Mouse (Mus musculus): ENCODE measurements around the gene Mpg. TPM values are rescaled to one million over a fixed set of nuclear protein-coding genes. Genes with fewer than 3 reads are reported as not detected.
A peak's percentile ranks its signal among the peaks of the same experiment; 100 is the strongest.
"Not testable (repeated sequence)": the region's sequence is repeated elsewhere in the genome, so short reads cannot be mapped to it uniquely, and the experiment has no call there.

Gene Mpg
- polyA plus RNA-seq, 1 experiment from 2014 or later = 36.2 TPM

DNA sequence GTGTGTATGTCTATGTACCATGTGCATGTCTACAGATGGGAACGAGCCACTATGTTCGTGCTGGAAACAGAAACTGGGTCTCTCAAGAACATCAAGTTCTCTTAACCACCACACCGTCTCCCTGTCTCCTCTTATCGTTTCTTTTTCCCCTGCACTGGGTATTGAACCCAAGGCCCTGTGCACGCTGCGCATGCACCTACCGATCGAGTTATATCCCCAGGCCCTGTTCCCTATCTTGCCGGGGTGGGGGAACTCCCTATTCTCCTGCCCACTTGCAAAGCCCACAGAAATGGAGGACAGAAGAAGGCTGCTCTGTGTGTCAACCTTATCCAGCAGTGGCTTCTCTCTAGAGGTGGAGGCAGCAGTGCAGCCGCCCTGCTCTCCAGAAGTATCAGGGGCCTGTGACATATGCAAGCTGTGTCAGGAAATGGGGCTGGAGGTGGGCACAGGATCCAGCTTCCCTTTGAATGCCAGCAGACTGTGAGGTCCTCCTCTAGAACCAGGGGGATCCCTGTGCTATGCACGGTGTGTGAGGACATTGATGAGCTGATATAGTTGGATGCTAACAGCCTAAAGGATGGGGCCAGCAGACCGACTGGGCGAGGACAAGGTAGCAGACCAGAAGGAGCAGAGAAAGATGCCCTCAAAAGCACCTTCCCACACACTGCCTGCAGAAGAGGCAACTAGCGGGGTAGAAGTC lies 27.9 kb upstream of the Mpg start:
- ATAC-seq (replicated peaks; ENCODE audit: low FRiP score, low TSS enrichment, low read depth) (no peak), DNase-seq (ENCODE audit: low spot score) (no peak)
- Histone ChIP-seq H3K4me3 (ENCODE audit: low read depth, low read length) (no peak overlapping the region), H3K27ac (ENCODE audit: low read depth) (no peak overlapping the region), H3K9ac (ENCODE audit: low read length) (no peak overlapping the region), H3K4me2 (ENCODE audit: low read length) (no peak overlapping the region), H3K36me3 (ENCODE audit: control insufficient read depth, insufficient read depth, low read length) (no peaks in the 10 kb centered on the region), H3K9me3 (ENCODE audit: control insufficient read depth, low read length) (no peaks in the 10 kb centered on the region), H3K27me3 (replicated peaks; ENCODE audit: control insufficient read depth, insufficient read depth, low read length) (no peaks in the 10 kb centered on the region), H3K4me1 (replicated peaks; ENCODE audit: control insufficient read depth, insufficient read depth, low read length) (no peaks in the 10 kb centered on the region)
- WGBS = 68% methylated on average over 14 of the region's 14 CpGs

DNA sequence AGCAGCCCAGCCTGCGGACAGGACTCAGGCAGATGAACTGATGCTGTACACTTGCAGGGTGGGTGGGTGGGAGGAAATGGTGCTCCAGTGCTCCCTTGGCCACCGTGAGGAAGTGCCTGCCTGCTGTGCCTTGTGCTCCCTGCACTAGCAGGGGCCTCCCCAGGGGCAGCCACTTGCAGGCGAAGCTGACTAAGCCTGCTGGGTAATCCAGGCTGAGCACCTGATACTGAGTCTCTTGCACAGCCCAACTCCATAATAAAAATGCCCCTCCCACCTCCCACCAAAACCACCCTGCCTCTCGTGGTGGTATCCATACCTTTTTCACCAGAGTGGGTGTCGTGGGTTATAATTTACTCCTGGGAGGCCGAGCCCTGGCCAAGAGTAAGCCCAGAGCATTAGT lies 27.1 kb upstream of the Mpg start:
- Histone ChIP-seq H3K9me3 (ENCODE audit: control insufficient read depth, low read length) (no peaks in the 10 kb centered on the region), H3K4me3 (ENCODE audit: low read depth, low read length) (no peak overlapping the region), H3K36me3 (ENCODE audit: control insufficient read depth, insufficient read depth, low read length) (no peaks in the 10 kb centered on the region), H3K4me2 (ENCODE audit: low read length) (no peak overlapping the region), H3K9ac (ENCODE audit: low read length) (no peak overlapping the region), H3K27ac (ENCODE audit: low read depth) (no peak overlapping the region), H3K4me1 (replicated peaks; ENCODE audit: control insufficient read depth, insufficient read depth, low read length) (no peaks in the 10 kb centered on the region), H3K27me3 (replicated peaks; ENCODE audit: control insufficient read depth, insufficient read depth, low read length) (no peaks in the 10 kb centered on the region)
- 39% methylated on average over 5 of the region's 6 CpGs for WGBS
- ATAC-seq (replicated peaks; ENCODE audit: low FRiP score, low TSS enrichment, low read depth) = 0 out of 2 replicates have a peak, but pooled peaks have one; percentile 13
- DNase-seq (ENCODE audit: low spot score) = no peak

- Histone ChIP-seq H3K4me3 (ENCODE audit: low read depth, low read length) (no peak within 1 kb of the TSS), H3K9me3 (ENCODE audit: control insufficient read depth, low read length) (no peaks in the 10 kb centered on the region), H3K9ac (ENCODE audit: low read length) (no peak within 1 kb of the TSS), H3K4me1 (replicated peaks; ENCODE audit: control insufficient read depth, insufficient read depth, low read length) (no peaks in the 10 kb centered on the region), H3K27ac (ENCODE audit: low read depth) (no peak within 1 kb of the TSS), H3K27me3 (replicated peaks; ENCODE audit: control insufficient read depth, insufficient read depth, low read length) (no peaks in the 10 kb centered on the region), H3K36me3 (ENCODE audit: control insufficient read depth, insufficient read depth, low read length) (no peaks in the 10 kb centered on the region), H3K4me2 (ENCODE audit: low read length) (no peak within 1 kb of the TSS)
- ATAC-seq (replicated peaks; ENCODE audit: low FRiP score, low TSS enrichment, low read depth) (no peak), DNase-seq (ENCODE audit: low spot score) (no peak)
- WGBS = 67% methylated on average over 10 of the region's 10 CpGs
Observed at GRCm38 (mm10) chr11:32200075-32200601, 26.2 kb upstream of the Mpg start, which contains the start of gene Il9r. Il9r (minus strand) TSS chr11:32200279.

GRCm38 (mm10) chr11:32200992-32201391 lies 25.3 kb upstream of the Mpg start:
- not testable (repeated sequence) for ATAC-seq (replicated peaks; ENCODE audit: low FRiP score, low TSS enrichment, low read depth)
- WGBS = 44% methylated on average over 1 of the region's 1 CpGs

GRCm38 (mm10) chr11:32201922-32202685 lies 24.2 kb upstream of the Mpg start:
- H3K4me1 ChIP-seq (replicated peaks; ENCODE audit: control insufficient read depth, insufficient read depth, low read length) = peaks cover 5% of the 10 kb centered on the region; the same call in 1 of the 2 replicates
- H3K4me2 ChIP-seq (ENCODE audit: low read length) = no peak overlapping the region
- no peak overlapping the region for H3K9ac ChIP-seq (ENCODE audit: low read length)
- 74% methylated on average over 11 of the region's 11 CpGs for WGBS
- no peaks in the 10 kb centered on the region for H3K27me3 ChIP-seq (replicated peaks; ENCODE audit: control insufficient read depth, insufficient read depth, low read length)
- ATAC-seq (replicated peaks; ENCODE audit: low FRiP score, low TSS enrichment, low read depth) (no peak), DNase-seq (ENCODE audit: low spot score) (no peak)
- H3K27ac ChIP-seq (ENCODE audit: low read depth) = no peak overlapping the region
- no peak overlapping the region for H3K4me3 ChIP-seq (ENCODE audit: low read depth, low read length)
- no peaks in the 10 kb centered on the region for H3K9me3 ChIP-seq (ENCODE audit: control insufficient read depth, low read length)
- H3K36me3 ChIP-seq (ENCODE audit: control insufficient read depth, insufficient read depth, low read length) = no peaks in the 10 kb centered on the region

More at GRCm38 (mm10) chr11:32200992-32201391, 25.3 kb upstream of the Mpg start:
- not testable (repeated sequence) for H3K27ac ChIP-seq (ENCODE audit: low read depth); H3K27me3 ChIP-seq (replicated peaks; ENCODE audit: control insufficient read depth, insufficient read depth, low read length); H3K36me3 ChIP-seq (ENCODE audit: control insufficient read depth, insufficient read depth, low read length); H3K9ac ChIP-seq (ENCODE audit: low read length); H3K4me2 ChIP-seq (ENCODE audit: low read length); DNase-seq (ENCODE audit: low spot score); H3K9me3 ChIP-seq (ENCODE audit: control insufficient read depth, low read length); H3K4me3 ChIP-seq (ENCODE audit: low read depth, low read length); H3K4me1 ChIP-seq (replicated peaks; ENCODE audit: control insufficient read depth, insufficient read depth, low read length)

GRCm38 (mm10) chr11:32205058-32205873 lies 21.0 kb upstream of the Mpg start, which contains the start of gene Snrnp25:
Snrnp25 (plus strand) TSS chr11:32205415.
- peak within 1 kb of the TSS; percentile 64 for H3K4me3 ChIP-seq (ENCODE audit: low read depth, low read length)
- peak; percentile 100 for ATAC-seq (replicated peaks; ENCODE audit: low FRiP score, low TSS enrichment, low read depth)
- H3K4me2 ChIP-seq (ENCODE audit: low read length) = peak within 1 kb of the TSS; percentile 61
- no peaks in the 10 kb centered on the region for H3K9me3 ChIP-seq (ENCODE audit: control insufficient read depth, low read length)
- peak within 1 kb of the TSS; percentile 47; the same call in 1 of the 2 replicates for H3K27ac ChIP-seq (ENCODE audit: low read depth)
- peaks cover 26% of the 10 kb centered on the region for H3K36me3 ChIP-seq (ENCODE audit: control insufficient read depth, insufficient read depth, low read length)
- H3K4me1 ChIP-seq (replicated peaks; ENCODE audit: control insufficient read depth, insufficient read depth, low read length) = peaks cover 5% of the 10 kb centered on the region; the same call in 1 of the 2 replicates
- H3K27me3 ChIP-seq (replicated peaks; ENCODE audit: control insufficient read depth, insufficient read depth, low read length) = no peaks in the 10 kb centered on the region
- H3K9ac ChIP-seq (ENCODE audit: low read length) = peak within 1 kb of the TSS; percentile 62
- DNase-seq (ENCODE audit: low spot score) = peak; percentile 94
- WGBS = under 1% methylated on average over 52 of the region's 52 CpGs

DNA sequence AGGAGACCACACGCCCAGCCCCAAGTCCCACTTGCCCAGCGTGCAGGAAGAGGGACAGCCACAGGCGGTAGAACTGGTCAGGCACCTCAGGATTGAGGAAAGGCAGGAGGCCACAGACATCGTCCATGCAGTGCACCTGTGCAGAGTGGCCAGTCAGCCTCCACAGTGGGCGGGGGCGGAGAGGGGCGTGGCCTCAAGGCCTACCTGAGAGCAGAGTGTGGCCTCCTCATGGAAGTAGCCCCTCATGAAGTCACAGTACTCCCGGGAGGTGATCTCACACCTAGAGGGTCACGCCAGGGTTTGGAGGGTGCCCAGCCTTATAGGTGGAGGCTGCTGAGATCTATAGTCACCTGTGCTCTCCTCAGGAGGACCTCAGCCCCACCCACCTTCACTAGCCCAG lies 15.7 kb upstream of the Mpg start:
- DNase-seq (ENCODE audit: low spot score) = no peak
- Histone ChIP-seq H3K36me3 (ENCODE audit: control insufficient read depth, insufficient read depth, low read length) (peaks cover 80% of the 10 kb centered on the region), H3K9me3 (ENCODE audit: control insufficient read depth, low read length) (no peaks in the 10 kb centered on the region), H3K4me1 (replicated peaks; ENCODE audit: control insufficient read depth, insufficient read depth, low read length) (peaks cover 5% of the 10 kb centered on the region; the same call in 1 of the 2 replicates), H3K27ac (ENCODE audit: low read depth) (no peak overlapping the region), H3K9ac (ENCODE audit: low read length) (no peak overlapping the region), H3K27me3 (replicated peaks; ENCODE audit: control insufficient read depth, insufficient read depth, low read length) (no peaks in the 10 kb centered on the region), H3K4me2 (ENCODE audit: low read length) (no peak overlapping the region), H3K4me3 (ENCODE audit: low read depth, low read length) (no peak overlapping the region)
- ATAC-seq (replicated peaks; ENCODE audit: low FRiP score, low TSS enrichment, low read depth) = no peak
- 85% methylated on average over 9 of the region's 9 CpGs for WGBS

Data from intestine, embryonic 14.5 days (tissue).